Mouse (Mus musculus): ENCODE measurements around the gene Aplf.

The Aplf gene

GRCm38 (mm10) chr6:87623151-87623550 lies 48.8 kb downstream of the Aplf start:
- DNase-seq, result no peak

GRCm38 (mm10) chr6:87621281-87621680 lies 50.7 kb downstream of the Aplf start:
- DNase-seq, result peak; percentile 19

GRCm38 (mm10) chr6:87618021-87618420 lies 54.0 kb downstream of the Aplf start:
- no peak for DNase-seq

- no peak for DNase-seq
These were observed 56.3 kb downstream of the Aplf start for GRCm38 (mm10) chr6:87615696-87616083.

- peak; percentile 58 for DNase-seq
These were observed 56.9 kb downstream of the Aplf start for GRCm38 (mm10) chr6:87614794-87615695.

- DNase-seq, result peak; percentile 44
These were observed 72.2 kb downstream of the Aplf start for GRCm38 (mm10) chr6:87599825-87600224.

- peak; percentile 15 for DNase-seq
These were observed 74.7 kb downstream of the Aplf start for GRCm38 (mm10) chr6:87597116-87597833.

- no peak for DNase-seq
These were observed 77.8 kb downstream of the Aplf start for GRCm38 (mm10) chr6:87594188-87594587.

GRCm38 (mm10) chr6:87590394-87591281 lies 81.4 kb downstream of the Aplf start, which contains the start of gene Prokr1:
Prokr1 (minus strand) TSS chr6:87590743.
- DNase-seq, result peak; percentile 28

GRCm38 (mm10) chr6:87589718-87590393 lies 82.1 kb downstream of the Aplf start:
- DNase-seq, result no peak

- no peak for DNase-seq
These were observed 88.0 kb downstream of the Aplf start for GRCm38 (mm10) chr6:87583991-87584390.

GRCm38 (mm10) chr6:87583183-87583611 lies 88.8 kb downstream of the Aplf start:
- no peak for DNase-seq

- DNase-seq, result peak; percentile 10
These were observed 89.5 kb downstream of the Aplf start for GRCm38 (mm10) chr6:87582456-87582855.

- DNase-seq, result no peak
These were observed 90.4 kb downstream of the Aplf start for GRCm38 (mm10) chr6:87581581-87581980.

- no peak for DNase-seq
These were observed 90.9 kb downstream of the Aplf start for GRCm38 (mm10) chr6:87581071-87581470.

Data from right cerebral cortex, postnatal 4 days (tissue).